Mouse (Mus musculus): Measurements from ENCODE around the gene Cxcr5. TPM values are rescaled to one million over a fixed set of nuclear protein-coding genes. Genes with fewer than 3 reads are reported as not detected.

Gene Cxcr5
- total and polyA plus RNA-seq, 2 experiments from 2014 or later: not detected

DNA sequence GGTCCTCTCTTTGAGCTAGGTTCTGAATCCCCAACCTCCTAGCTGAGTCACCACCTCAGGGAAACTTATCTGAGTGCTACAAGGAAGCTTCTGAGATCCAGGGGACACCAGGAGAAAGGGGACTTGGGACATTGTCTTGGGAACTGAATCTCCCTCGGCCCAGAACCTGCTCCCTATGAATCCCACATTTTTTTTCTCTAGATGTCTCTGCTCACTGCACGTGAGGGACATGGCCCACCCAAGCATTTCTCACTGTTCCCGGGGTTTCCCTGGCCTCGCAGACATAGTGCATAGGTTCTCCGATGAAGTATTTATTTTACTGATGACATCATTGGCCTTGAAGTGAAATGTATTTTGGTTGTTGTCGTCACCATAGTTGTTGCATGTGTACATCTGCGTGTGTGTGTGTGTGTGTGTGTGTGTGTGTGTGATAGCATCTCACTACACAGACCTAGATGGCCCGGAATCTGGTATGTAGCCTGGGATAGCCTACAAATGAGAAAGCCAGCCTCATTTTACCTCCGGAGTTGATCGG lies 65.8 kb downstream of the Cxcr5 start:
- H3K9me3 ChIP-seq (ENCODE audit: low read length): no peaks in the 10 kb centered on the region
- 86% methylated on average over 10 of the region's 10 CpGs for WGBS
- H3K36me3 ChIP-seq (ENCODE audit: insufficient read depth, low read length): 0 out of 2 replicates have a peak, but pooled peaks cover 2% of the 10 kb centered on the region
- no peak for TF ChIP-seq CTCF (IDR thresholded peaks at IDR 0.05; ENCODE audit: low read depth)
- H3K27ac ChIP-seq: 0 out of 2 replicates have a peak overlapping the region, but pooled peaks have one; percentile 80
- no peak overlapping the region for H3K4me2 ChIP-seq (ENCODE audit: low read depth, low read length)
- no peaks in the 10 kb centered on the region for H3K27me3 ChIP-seq (ENCODE audit: insufficient read depth, low read length)
- no peak overlapping the region for H3K9ac ChIP-seq (replicated peaks; ENCODE audit: low read length)
- no peak overlapping the region for H3K4me3 ChIP-seq (ENCODE audit: low read length)
- no peak for DNase-seq (ENCODE audit: low spot score)
- no peak for ATAC-seq
- peaks cover 60% of the 10 kb centered on the region for H3K4me1 ChIP-seq (ENCODE audit: insufficient read depth, low read length)

DNA sequence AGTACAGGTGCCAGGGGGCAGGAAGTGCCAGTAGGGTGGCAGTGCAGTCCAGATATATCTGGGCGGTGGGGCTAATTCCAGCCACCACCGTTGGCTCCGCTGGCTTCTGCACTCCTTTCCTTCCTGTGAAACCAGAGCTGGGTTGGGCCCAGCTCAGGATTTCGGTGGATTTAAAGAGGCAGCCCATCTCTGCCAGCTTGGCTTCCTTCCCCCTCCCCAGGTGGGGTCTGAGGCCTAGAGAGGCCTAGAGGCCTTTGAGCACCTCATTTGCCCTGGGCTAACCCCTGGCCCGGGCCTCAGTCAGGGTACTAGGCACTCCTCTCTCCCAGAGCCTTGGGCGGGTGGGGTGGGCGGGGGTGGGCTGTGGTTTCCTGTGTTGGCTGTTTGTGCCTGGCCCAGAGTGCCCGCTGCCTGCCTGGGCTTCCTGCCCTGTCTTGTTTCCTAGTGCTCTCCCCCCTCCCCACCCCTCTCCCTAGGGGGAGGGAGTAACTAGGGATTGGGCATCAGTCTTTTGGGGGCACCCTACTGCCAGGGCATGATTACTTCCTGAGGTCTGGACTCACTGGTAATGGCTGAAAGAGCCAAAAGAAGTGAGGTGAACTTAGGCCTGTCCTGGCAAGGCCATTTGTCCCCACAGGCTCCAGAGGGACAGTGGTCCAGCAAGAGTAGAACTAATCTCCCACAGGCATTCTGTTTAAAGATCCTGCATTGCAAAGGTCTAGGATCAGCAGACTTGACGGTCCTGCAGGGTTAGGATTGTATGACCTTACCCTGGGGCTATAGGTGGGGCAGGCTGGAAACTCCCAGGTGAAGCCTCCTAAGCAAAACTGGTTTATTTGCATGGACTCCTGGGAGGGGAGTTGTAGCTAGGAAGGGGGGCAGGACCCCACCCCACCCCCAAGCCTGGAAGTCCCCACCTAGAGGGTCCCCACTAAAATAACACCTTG lies 66.5 kb downstream of the Cxcr5 start:
- no peak for ATAC-seq
- WGBS: 23% methylated on average over 9 of the region's 9 CpGs
- H3K4me1 ChIP-seq (ENCODE audit: insufficient read depth, low read length): peaks cover 55% of the 10 kb centered on the region

DNA sequence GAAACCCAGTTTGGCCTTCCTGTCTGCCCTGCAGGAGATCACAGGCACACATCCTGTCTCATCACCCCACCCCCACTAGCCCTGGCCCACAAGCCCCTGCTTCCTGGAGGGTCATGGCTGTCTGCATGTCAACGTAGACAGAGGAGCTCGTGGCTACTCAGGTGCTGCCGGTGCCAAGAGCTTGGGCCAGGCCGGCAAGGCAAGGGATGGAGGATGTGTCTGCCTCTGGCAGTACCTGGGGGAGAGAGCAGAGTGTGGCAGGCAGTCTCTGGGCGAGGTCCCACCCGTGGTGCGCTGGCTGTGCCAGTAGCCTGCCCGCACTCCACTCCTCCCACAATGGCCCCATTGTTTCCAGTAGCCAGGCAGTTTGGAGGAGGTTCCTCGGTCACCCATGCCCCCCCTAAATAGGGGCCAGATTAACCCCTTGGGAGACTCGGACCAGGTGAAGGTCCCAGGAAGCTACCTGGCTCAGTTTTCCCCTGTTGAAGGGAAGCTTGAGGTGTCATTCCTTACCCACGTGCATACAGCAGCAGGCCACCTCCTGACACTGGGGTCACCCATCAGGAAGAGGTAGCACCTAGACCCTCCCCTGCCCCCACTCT lies 67.3 kb downstream of the Cxcr5 start:
- peak overlapping the region; percentile 37 for H3K4me2 ChIP-seq (ENCODE audit: low read depth, low read length)
- 11% methylated on average over 11 of the region's 11 CpGs for WGBS
- peak overlapping the region; percentile 80 for H3K27ac ChIP-seq
- no peaks in the 10 kb centered on the region for H3K27me3 ChIP-seq (ENCODE audit: insufficient read depth, low read length)
- no peaks in the 10 kb centered on the region for H3K9me3 ChIP-seq (ENCODE audit: low read length)
- 0 out of 2 replicates have a peak overlapping the region, but pooled peaks have one; percentile 17 for H3K9ac ChIP-seq (replicated peaks; ENCODE audit: low read length)
- TF ChIP-seq CTCF (IDR thresholded peaks at IDR 0.05; ENCODE audit: low read depth): no peak
- H3K4me3 ChIP-seq (ENCODE audit: low read length): no peak overlapping the region
- no peak for ATAC-seq
- peak; percentile 35 for DNase-seq (ENCODE audit: low spot score)
- H3K4me1 ChIP-seq (ENCODE audit: insufficient read depth, low read length): peaks cover 50% of the 10 kb centered on the region
- no peaks in the 10 kb centered on the region for H3K36me3 ChIP-seq (ENCODE audit: insufficient read depth, low read length)

More for the DNA sequence above, 66.5 kb downstream of the Cxcr5 start:
- no peaks in the 10 kb centered on the region for H3K36me3 ChIP-seq (ENCODE audit: insufficient read depth, low read length)
- peak overlapping the region; percentile 80 for H3K27ac ChIP-seq
- H3K4me2 ChIP-seq (ENCODE audit: low read depth, low read length): peak overlapping the region; percentile 37
- no peak overlapping the region for H3K9ac ChIP-seq (replicated peaks; ENCODE audit: low read length)
- DNase-seq (ENCODE audit: low spot score): peak; percentile 62
- no peaks in the 10 kb centered on the region for H3K27me3 ChIP-seq (ENCODE audit: insufficient read depth, low read length)
- TF ChIP-seq CTCF (IDR thresholded peaks at IDR 0.05; ENCODE audit: low read depth): no peak
- no peak overlapping the region for H3K4me3 ChIP-seq (ENCODE audit: low read length)
- H3K9me3 ChIP-seq (ENCODE audit: low read length): no peaks in the 10 kb centered on the region

DNA sequence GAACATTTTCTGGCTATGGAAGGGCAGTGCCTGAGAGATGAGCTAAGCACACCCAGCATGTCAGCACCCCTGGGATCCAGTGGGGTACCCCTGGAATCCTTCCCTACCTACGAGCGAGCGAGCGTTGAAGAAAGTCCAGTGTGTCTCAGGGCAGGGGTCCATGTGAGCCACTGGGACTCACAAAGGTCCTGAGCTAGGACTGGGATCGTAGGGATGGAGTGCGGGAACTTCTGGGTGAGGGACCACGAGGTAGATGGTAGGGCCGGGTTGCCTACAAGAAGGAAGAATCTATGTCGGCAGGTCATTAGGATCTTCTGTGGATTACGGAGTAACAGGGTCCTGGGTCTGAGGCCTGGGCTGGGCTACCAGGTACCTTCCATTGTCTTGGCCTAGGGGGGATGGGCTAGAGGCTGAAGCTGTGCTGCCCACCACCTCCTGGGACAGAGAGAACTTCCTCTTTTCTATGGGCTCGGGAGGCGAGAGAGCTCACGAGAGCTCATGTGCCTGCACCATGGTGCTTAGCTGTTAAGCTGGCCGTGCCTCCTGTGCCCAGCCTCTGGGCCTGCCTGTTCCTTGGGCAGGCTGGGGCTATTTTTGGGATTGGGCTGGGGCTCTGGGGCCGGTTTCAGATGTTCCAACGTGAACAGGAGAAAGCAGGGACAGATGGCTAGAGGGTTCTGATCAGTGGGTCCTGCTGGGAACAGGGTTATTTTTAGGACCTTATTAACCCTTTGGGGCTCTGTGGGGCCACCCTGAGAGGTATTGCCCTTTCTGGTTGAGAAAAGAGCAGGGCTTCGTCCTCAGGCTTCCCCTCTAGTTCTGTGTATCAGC lies 68.8 kb downstream of the Cxcr5 start:
- no peak overlapping the region for H3K4me2 ChIP-seq (ENCODE audit: low read depth, low read length)
- no peak for TF ChIP-seq CTCF (IDR thresholded peaks at IDR 0.05; ENCODE audit: low read depth)
- WGBS: 64% methylated on average over 17 of the region's 17 CpGs

DNA sequence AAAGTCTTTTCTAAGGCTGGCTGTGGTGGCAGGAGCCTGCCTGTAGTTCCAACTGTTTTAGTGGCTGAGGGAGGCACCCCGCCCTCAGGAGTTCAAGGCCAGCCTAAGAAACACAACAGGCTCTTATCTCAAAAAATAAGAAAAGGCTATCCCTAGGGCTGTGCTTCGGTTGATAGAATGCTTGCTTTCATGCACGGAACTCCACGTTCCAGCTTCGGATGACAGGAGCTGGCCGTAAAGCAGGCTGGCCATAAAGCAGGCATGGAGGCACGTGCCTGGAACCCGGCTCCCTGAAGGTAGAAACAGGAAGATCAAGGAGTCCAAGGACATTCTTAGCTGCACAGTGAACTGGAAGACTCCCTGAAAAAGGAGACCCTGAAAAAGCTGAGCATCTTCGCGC lies 70.3 kb downstream of the Cxcr5 start:
- no peaks in the 10 kb centered on the region for H3K9me3 ChIP-seq (ENCODE audit: low read length)
- H3K4me3 ChIP-seq (ENCODE audit: low read length): no peak overlapping the region
- no peak overlapping the region for H3K4me2 ChIP-seq (ENCODE audit: low read depth, low read length)
- H3K27ac ChIP-seq: 0 out of 2 replicates have a peak overlapping the region, but pooled peaks have one; percentile 85
- DNase-seq (ENCODE audit: low spot score) (no peak), ATAC-seq (no peak)
- no peaks in the 10 kb centered on the region for H3K36me3 ChIP-seq (ENCODE audit: insufficient read depth, low read length)
- no peaks in the 10 kb centered on the region for H3K27me3 ChIP-seq (ENCODE audit: insufficient read depth, low read length)
- no peak overlapping the region for H3K9ac ChIP-seq (replicated peaks; ENCODE audit: low read length)
- TF ChIP-seq CTCF (IDR thresholded peaks at IDR 0.05; ENCODE audit: low read depth): no peak
- H3K4me1 ChIP-seq (ENCODE audit: insufficient read depth, low read length): peaks cover 60% of the 10 kb centered on the region
- WGBS: 76% methylated on average over 10 of the region's 10 CpGs

More for the DNA sequence above, 68.8 kb downstream of the Cxcr5 start:
- no peak overlapping the region for H3K9ac ChIP-seq (replicated peaks; ENCODE audit: low read length)
- DNase-seq (ENCODE audit: low spot score): no peak
- peak overlapping the region; percentile 80; the same call in 1 of the 2 replicates for H3K27ac ChIP-seq
- no peak for ATAC-seq
- H3K4me3 ChIP-seq (ENCODE audit: low read length): no peak overlapping the region
- no peaks in the 10 kb centered on the region for H3K27me3 ChIP-seq (ENCODE audit: insufficient read depth, low read length)
- H3K4me1 ChIP-seq (ENCODE audit: insufficient read depth, low read length): peaks cover 50% of the 10 kb centered on the region
- no peaks in the 10 kb centered on the region for H3K36me3 ChIP-seq (ENCODE audit: insufficient read depth, low read length)
- H3K9me3 ChIP-seq (ENCODE audit: low read length): no peaks in the 10 kb centered on the region
